Mouse (Mus musculus) layer of hippocampus, postnatal 36 days (tissue): ENCODE measurements at regions not wholly inside any gene's neighbourhood (a gene's known extent, or its start where the extent isn't known, plus 50 kb on each side); places are given as distances from the start of the nearest gene placed in this dataset.
A peak's percentile ranks its signal among the peaks of the same experiment; 100 is the strongest.
"Not testable (repeated sequence)": the region's sequence is repeated elsewhere in the genome, so short reads cannot be mapped to it uniquely, and the experiment has no call there.

Source experiments
- DNase-seq, 2 experiments: peaks; one replicate each; pipeline ENCODE4 v3.0.0; 2022

DNA sequence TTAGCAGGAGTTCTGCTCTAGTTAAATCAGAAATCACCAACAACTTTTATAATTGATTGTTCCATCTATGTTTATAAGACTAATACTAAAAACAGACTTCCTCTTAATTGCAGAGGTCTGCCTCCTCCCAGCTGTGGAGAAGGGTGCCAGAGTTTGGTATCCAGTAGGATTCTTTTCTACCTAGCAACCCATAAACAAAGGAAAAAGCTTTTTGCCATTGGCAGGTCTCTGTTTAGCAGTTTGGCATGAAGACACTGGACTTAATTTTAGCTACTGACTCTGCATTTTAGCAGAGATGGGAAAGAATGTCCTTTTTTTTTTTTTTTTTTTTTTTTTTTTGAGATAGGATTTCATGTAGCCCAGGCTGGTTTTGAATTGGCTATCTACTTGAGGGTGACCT is 1628.4 kb downstream of the A830018L16Rik start:
- DNase-seq, result no peak

DNA sequence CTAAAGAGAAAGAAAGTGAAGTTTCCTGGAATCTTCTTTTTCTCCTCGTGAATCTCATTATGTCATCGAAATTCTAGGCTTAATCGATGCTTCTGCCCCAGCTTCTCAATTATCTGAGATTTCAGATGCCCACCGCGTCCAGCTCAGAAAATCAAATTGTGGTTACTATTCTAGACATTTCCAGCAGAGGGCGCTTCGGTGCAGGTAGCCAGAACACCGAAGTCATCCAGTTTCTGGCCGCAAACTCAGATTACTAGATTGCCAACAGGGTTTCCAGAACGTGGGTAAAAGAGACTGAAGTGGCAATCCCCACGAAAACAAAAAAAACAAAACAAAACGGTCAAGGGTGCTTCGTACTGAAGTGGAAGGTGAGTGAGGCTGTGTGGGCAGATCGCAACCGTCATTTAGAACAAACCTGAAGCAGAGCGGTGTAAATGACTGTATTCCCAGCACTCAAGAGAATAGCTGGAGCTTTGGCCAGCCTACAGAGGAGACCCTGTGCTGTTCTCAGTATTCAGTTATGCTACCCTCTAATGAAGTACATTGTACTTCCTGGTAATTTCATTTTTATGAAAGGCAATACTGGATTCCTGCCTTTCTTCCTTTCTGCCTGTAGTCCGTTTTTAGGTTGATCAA is 1636.4 kb downstream of the A830018L16Rik start:
- DNase-seq, result peak; percentile 9 to 33

DNA sequence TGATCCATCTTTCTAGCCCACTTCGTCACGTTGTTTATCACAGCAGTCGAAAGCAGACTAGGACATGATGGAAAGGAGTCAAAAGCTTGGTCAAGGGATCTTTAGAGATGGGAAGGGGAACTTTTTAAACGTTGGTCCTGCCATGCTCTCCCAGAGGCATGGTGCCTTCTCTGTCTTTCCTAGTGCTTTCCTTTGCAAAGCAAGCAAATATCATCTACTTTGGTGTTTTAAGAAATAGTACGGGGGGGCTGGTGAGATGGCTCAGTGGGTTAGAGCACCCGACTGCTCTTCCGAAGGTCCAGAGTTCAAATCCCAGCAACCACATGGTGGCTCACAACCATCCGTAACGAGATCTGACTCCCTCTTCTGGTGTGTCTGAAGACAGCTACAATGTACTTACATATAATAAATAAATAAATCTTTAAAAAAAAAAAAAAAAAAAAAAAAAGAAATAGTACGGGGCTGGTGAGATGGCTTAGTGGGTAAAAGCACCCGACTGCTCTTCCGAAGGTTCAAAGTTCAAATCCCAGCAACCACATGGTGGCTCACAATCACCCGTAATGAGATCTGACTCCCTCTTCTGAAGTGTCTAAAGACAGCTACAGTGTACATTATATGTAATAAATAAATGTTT is 1637.6 kb downstream of the A830018L16Rik start:
- not testable (repeated sequence) for DNase-seq

DNA sequence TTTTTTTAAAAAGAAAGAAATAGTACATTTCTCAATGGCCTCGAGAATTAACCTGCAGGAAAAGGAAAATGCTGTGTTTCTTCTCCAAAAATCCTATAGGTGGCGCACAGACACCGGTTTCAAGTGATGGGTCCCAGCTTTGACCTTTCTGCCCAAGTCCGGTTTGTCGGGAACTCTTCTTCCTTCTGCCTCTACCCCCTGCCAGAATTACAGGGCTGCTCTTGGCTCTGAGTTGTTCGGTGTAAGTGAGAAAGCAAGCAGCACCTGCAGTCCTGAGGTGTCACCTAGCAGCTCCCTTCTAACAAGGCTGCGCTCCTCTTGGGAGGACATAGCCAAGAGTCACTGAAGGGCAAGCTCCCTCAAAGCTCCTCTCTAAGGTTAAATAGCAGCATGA is 1638.2 kb downstream of the A830018L16Rik start:
- DNase-seq, result peak in 1 of 2 experiments; percentile 6

DNA sequence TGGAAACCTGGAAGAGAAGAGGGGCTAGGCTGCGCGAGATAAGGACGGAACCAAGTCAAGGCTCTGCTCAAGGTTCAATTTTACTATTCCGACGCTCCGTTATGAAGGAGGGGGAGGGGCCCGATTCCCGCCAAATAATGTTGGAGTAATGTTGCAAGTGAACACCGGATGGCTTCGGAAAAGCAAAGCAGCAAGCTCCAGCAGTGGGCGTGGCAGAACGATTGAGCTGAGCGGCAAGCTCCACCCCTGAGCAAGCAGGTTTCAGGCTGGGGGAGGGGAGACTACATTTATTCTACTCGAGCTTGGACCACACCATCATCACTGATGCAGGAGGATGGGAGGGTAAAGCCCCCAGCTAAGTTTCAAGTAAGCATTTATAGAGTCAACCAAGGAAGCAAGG is 1643.8 kb downstream of the A830018L16Rik start:
- DNase-seq, result no peak

DNA sequence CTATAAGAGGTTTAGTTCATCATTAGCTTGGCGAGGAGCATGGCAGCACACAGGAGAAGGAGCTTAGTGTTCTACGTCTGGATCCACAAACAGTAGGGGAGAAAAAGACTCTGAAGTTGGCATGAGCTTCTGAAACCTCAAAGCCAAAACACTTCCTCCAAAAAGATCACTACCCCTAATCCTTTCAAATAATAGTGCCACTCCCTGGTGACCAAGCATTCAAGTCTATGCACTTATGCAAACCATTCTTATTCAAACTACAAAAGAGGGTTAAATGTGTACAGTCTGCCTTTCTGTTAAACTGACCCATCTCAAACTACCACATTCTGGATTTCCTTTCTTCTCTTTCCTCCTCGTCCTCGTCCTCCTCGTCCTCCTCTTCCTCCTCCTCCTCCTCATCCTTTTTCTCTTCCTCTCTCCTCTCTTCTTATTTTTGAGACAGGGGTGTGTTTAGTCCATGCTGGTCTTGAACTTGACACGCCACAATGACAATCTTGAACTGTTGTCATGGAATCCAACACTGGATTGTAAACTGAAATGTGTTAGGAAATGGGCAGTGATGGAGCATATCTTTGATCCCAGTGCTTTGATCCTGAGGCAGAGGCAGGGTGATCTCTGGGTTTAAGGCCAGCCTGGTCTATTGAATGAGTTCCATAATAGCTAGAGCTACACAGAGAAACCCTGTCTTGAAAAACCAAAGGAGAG is 1645.9 kb downstream of the A830018L16Rik start:
- DNase-seq, result no peak
